Mouse (Mus musculus): ENCODE data around the gene Fcrl5. TPM values are rescaled to one million over a fixed set of nuclear protein-coding genes. Genes with fewer than 3 reads are reported as not detected.

Fcrl5 gene
- not detected in 2 replicates for polyA plus RNA-seq (2012)

DNA sequence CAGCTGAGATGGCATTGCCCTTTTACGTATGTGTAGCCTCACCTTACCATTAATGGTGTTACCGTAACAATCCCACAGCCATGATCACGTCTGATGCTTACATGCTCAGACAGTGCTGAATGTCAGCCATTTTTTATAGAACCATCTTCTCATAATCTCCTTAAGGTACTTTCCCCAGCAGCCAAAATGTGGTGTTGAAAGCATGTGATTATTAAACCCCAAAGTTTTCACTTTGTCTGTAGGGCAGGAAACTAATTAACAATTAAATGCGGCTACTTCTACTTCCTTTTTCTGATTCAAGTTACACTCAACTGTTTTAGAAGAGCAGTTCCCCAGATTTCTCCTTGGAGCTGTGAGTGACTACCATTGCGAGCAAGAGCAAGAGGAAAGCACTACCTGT is at the start of gene Fcrl5:
Fcrl5 (plus strand) TSS at position 295 of the 400 bp plus-strand sequence.
- no peak for TF ChIP-seq TAL1 (IDR thresholded peaks at IDR 0.05; ENCODE audit: low read length)
- TF ChIP-seq GATA1 (IDR thresholded peaks at IDR 0.05; ENCODE audit: low read length), result no peak
- no peaks in the 10 kb centered on the region for H3K36me3 ChIP-seq (ENCODE audit: control insufficient read depth)
- H3K9me3 ChIP-seq (ENCODE audit: control insufficient read depth, low read length), result no peaks in the 10 kb centered on the region
- no peaks in the 10 kb centered on the region for H3K4me1 ChIP-seq (ENCODE audit: control insufficient read depth)
- no peak within 1 kb of the TSS for H3K4me3 ChIP-seq (replicated peaks)
- H3K27me3 ChIP-seq (ENCODE audit: control insufficient read depth), result no peaks in the 10 kb centered on the region

DNA sequence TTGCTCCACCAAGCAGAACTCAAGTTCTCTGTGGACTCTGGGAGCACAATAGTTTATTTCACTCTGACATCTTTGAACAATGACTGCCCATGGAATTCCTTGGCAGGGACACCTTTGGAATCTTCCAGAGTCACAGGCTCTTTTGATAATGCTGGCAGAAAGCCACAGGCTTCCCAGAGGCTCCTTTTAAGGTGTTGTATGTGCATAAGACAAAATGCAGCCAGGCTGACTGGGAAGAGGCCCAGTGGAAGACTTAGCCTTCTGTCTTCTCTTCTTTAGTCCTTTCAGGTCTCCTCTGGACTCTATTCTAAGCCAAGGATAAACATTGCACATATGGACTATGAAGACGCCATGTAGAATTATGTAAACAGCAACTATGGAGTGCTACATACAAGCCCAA is 44.6 kb upstream of the Fcrl5 start:
- TF ChIP-seq TAL1 (IDR thresholded peaks at IDR 0.05; ENCODE audit: low read length) (no peak), GATA1 (IDR thresholded peaks at IDR 0.05; ENCODE audit: low read length) (no peak)
- H3K27me3 ChIP-seq (ENCODE audit: control insufficient read depth), result no peaks in the 10 kb centered on the region
- no peaks in the 10 kb centered on the region for H3K9me3 ChIP-seq (ENCODE audit: control insufficient read depth, low read length)
- no peak overlapping the region for H3K4me3 ChIP-seq (replicated peaks)
- no peaks in the 10 kb centered on the region for H3K4me1 ChIP-seq (ENCODE audit: control insufficient read depth)
- H3K36me3 ChIP-seq (ENCODE audit: control insufficient read depth), result no peaks in the 10 kb centered on the region

DNA sequence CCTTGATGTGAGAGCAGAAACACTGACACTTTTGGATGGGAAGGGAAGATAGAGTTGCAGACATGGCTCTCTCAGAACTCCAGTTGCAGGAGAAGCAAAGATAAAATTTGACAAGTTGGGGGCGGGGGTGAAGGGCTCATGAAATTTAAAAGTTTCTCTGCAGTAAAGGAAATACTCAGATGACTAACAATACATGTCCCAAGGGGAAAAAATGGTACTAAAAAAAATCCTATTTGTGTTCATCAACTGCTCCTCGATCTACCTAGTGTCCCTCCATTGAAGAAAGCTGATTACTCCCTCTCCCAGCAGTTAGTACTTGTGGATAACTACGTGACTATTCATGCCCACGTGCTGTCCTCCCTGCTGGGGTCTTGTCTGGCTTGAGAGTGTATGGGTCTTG is 36.8 kb upstream of the Fcrl5 start:
- no peaks in the 10 kb centered on the region for H3K9me3 ChIP-seq (ENCODE audit: control insufficient read depth, low read length)
- no peak for TF ChIP-seq GATA1 (IDR thresholded peaks at IDR 0.05; ENCODE audit: low read length)
- no peak for TF ChIP-seq TAL1 (IDR thresholded peaks at IDR 0.05; ENCODE audit: low read length)
- H3K4me1 ChIP-seq (ENCODE audit: control insufficient read depth), result no peaks in the 10 kb centered on the region
- H3K36me3 ChIP-seq (ENCODE audit: control insufficient read depth), result no peaks in the 10 kb centered on the region
- no peaks in the 10 kb centered on the region for H3K27me3 ChIP-seq (ENCODE audit: control insufficient read depth)
- no peak overlapping the region for H3K4me3 ChIP-seq (replicated peaks)

DNA sequence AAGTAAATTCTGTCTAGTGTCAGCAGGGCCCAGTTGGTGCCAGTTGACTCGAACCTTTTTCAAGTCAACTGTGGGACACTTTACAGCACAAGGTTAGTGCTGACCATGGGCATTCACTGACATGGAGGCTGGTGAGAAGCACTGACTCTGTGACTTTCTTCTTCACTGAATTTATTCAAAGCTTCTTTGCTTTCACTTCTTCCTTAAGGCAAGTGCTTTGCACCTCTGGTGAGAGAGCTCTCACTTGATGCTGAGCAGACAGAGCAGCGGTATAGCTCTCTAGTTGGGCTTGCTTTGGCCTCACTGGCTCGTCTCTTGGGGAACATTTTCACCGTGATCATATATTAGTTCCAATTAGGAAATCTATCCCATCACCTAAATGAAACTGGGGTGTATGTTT is 35.7 kb upstream of the Fcrl5 start:
- no peaks in the 10 kb centered on the region for H3K4me1 ChIP-seq (ENCODE audit: control insufficient read depth)
- no peaks in the 10 kb centered on the region for H3K36me3 ChIP-seq (ENCODE audit: control insufficient read depth)
- H3K4me3 ChIP-seq (replicated peaks), result no peak overlapping the region
- H3K27me3 ChIP-seq (ENCODE audit: control insufficient read depth), result no peaks in the 10 kb centered on the region
- TF ChIP-seq GATA1 (IDR thresholded peaks at IDR 0.05; ENCODE audit: low read length), result no peak
- H3K9me3 ChIP-seq (ENCODE audit: control insufficient read depth, low read length), result no peaks in the 10 kb centered on the region

DNA sequence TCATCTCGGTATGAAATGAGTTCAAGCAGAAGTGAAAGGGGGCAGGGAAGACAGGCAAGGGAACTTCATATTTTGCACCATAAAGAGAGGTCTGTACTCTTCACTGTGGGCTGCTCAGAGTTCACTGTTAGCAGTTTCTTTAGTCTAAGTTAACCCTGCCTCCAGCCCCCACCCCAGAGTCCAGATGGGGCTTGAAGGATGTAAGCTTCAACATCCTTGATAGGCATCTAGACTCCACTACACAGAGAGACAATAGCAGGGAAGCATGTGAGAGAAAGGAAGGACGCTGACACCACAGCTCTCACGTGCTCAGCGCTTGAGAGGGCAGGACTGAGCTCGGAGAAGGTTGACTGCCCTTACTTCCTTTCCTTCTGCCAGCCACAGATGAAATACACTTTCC is 34.3 kb upstream of the Fcrl5 start:
- no peak for TF ChIP-seq TAL1 (IDR thresholded peaks at IDR 0.05; ENCODE audit: low read length)
- TF ChIP-seq GATA1 (IDR thresholded peaks at IDR 0.05; ENCODE audit: low read length), result no peak
- no peak overlapping the region for H3K4me3 ChIP-seq (replicated peaks)
- H3K4me1 ChIP-seq (ENCODE audit: control insufficient read depth), result no peaks in the 10 kb centered on the region
- no peaks in the 10 kb centered on the region for H3K9me3 ChIP-seq (ENCODE audit: control insufficient read depth, low read length)
- no peaks in the 10 kb centered on the region for H3K27me3 ChIP-seq (ENCODE audit: control insufficient read depth)
- H3K36me3 ChIP-seq (ENCODE audit: control insufficient read depth), result no peaks in the 10 kb centered on the region

- Histone ChIP-seq H3K27me3 (ENCODE audit: control insufficient read depth) (no peaks in the 10 kb centered on the region), H3K36me3 (ENCODE audit: control insufficient read depth) (no peaks in the 10 kb centered on the region), H3K4me1 (ENCODE audit: control insufficient read depth) (no peaks in the 10 kb centered on the region), H3K4me3 (replicated peaks) (no peak overlapping the region), H3K9me3 (ENCODE audit: control insufficient read depth, low read length) (no peaks in the 10 kb centered on the region)
- no peak for TF ChIP-seq GATA1 (IDR thresholded peaks at IDR 0.05; ENCODE audit: low read length)
- TF ChIP-seq TAL1 (IDR thresholded peaks at IDR 0.05; ENCODE audit: low read length), result no peak
Observed at GRCm38 (mm10) chr3:87408171-87408570, 27.4 kb upstream of the Fcrl5 start.

- no peaks in the 10 kb centered on the region for H3K27me3 ChIP-seq (ENCODE audit: control insufficient read depth)
- TF ChIP-seq GATA1 (IDR thresholded peaks at IDR 0.05; ENCODE audit: low read length) (no peak), TAL1 (IDR thresholded peaks at IDR 0.05; ENCODE audit: low read length) (no peak)
- no peak overlapping the region for H3K4me3 ChIP-seq (replicated peaks)
- no peaks in the 10 kb centered on the region for H3K9me3 ChIP-seq (ENCODE audit: control insufficient read depth, low read length)
- H3K4me1 ChIP-seq (ENCODE audit: control insufficient read depth), result no peaks in the 10 kb centered on the region
- no peaks in the 10 kb centered on the region for H3K36me3 ChIP-seq (ENCODE audit: control insufficient read depth)
Observed at GRCm38 (mm10) chr3:87409196-87409935, 26.2 kb upstream of the Fcrl5 start.

DNA sequence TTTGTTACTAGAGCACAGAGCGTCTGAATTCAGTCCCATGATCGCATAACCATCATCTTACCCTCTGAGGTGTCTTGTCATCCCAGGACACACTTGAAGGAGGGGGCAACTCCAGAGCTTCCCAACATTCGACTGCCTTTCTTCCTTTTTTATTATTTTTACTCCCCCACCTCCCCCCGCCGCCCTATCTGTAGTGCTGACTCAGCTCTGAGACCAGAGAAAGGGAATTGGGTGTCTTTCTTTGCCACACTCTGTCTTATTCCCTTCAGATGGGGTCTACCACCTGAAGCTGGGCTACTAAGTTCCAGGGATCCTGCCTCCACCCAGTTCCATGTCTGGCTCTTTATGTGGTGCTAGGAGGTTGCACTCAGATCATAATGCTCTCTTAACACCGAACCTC is 25.0 kb upstream of the Fcrl5 start:
- Histone ChIP-seq H3K27me3 (ENCODE audit: control insufficient read depth) (no peaks in the 10 kb centered on the region), H3K4me1 (ENCODE audit: control insufficient read depth) (no peaks in the 10 kb centered on the region), H3K4me3 (replicated peaks) (no peak overlapping the region), H3K9me3 (ENCODE audit: control insufficient read depth, low read length) (no peaks in the 10 kb centered on the region), H3K36me3 (ENCODE audit: control insufficient read depth) (no peaks in the 10 kb centered on the region)
- no peak for TF ChIP-seq TAL1 (IDR thresholded peaks at IDR 0.05; ENCODE audit: low read length)
- no peak for TF ChIP-seq GATA1 (IDR thresholded peaks at IDR 0.05; ENCODE audit: low read length)

DNA sequence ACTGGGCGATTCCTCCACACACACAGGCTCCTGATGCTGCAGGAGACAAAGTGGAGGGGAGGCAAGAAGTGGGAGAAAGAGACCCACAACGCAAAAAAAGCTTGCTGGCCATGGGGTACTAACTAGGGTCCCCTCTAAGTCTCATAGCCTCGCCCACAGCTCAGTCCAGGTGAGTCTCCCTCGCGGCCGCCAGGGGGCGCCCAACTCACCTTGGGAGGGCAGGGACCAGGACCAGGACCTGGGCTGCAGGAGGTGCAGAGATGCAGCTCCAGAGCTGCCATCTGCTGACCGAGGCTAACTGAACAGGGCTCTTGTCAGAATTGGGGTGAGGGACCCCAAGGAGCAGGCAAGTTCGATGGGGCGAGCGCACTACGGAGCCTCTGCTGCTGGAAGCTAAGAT is 24.4 kb upstream of the Fcrl5 start:
- Histone ChIP-seq H3K4me1 (ENCODE audit: control insufficient read depth) (no peaks in the 10 kb centered on the region), H3K4me3 (replicated peaks) (no peak overlapping the region), H3K27me3 (ENCODE audit: control insufficient read depth) (no peaks in the 10 kb centered on the region), H3K36me3 (ENCODE audit: control insufficient read depth) (no peaks in the 10 kb centered on the region), H3K9me3 (ENCODE audit: control insufficient read depth, low read length) (no peaks in the 10 kb centered on the region)
- TF ChIP-seq TAL1 (IDR thresholded peaks at IDR 0.05; ENCODE audit: low read length), result no peak
- TF ChIP-seq GATA1 (IDR thresholded peaks at IDR 0.05; ENCODE audit: low read length), result no peak

DNA sequence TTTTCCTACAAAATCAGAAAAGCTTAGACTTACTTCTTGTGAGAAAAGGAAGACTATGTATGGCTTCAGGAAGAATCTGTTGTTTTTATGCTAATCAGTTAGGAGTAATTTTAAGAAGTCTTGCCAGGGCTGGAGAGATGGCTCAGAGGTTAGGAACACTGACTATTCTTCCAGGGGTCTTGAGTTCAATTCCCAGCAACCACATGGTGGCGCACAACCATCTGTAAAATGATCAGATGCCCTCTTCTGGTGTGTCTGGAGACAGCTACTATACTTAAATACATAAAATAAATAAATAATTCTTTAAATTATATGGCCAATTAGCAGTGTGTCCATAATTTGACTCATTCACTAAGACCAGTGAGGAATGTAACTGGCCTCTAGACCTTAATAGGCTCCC is 14.9 kb upstream of the Fcrl5 start:
- Histone ChIP-seq H3K36me3 (ENCODE audit: control insufficient read depth) (no peaks in the 10 kb centered on the region), H3K4me1 (ENCODE audit: control insufficient read depth) (no peaks in the 10 kb centered on the region), H3K27me3 (ENCODE audit: control insufficient read depth) (no peaks in the 10 kb centered on the region), H3K9me3 (ENCODE audit: control insufficient read depth, low read length) (no peaks in the 10 kb centered on the region), H3K4me3 (replicated peaks) (no peak overlapping the region)
- TF ChIP-seq TAL1 (IDR thresholded peaks at IDR 0.05; ENCODE audit: low read length) (no peak), GATA1 (IDR thresholded peaks at IDR 0.05; ENCODE audit: low read length) (no peak)

All from erythroblast, embryonic 14.5 days (primary cell).